Mouse (Mus musculus): Measurements from ENCODE around the gene Srgap2. TPM values are rescaled to one million over a fixed set of nuclear protein-coding genes. Genes with fewer than 3 reads are reported as not detected.
A peak's percentile ranks its signal among the peaks of the same experiment; 100 is the strongest.

Gene Srgap2
- polyA plus RNA-seq, 1 experiment from 2014 or later: 13.4 TPM

- Histone ChIP-seq H3K27me3 (no peaks in the 10 kb centered on the region), H3K9ac (no peak overlapping the region), H3K27ac (replicated peaks) (no peak overlapping the region), H3K4me1 (replicated peaks) (0 out of 2 replicates have a peak, but pooled peaks cover 3% of the 10 kb centered on the region), H3K9me3 (no peaks in the 10 kb centered on the region), H3K4me2 (no peak overlapping the region), H3K4me3 (no peak overlapping the region), H3K36me3 (peaks cover 36% of the 10 kb centered on the region)
- no peak for ATAC-seq (ENCODE audit: low read depth)
- WGBS: 86% methylated on average over 5 of the region's 5 CpGs
Observed at GRCm38 (mm10) chr1:131286803-131287202, 240.3 kb downstream of the Srgap2 start.

- Histone ChIP-seq H3K27me3 (no peaks in the 10 kb centered on the region), H3K4me1 (replicated peaks) (0 out of 2 replicates have a peak, but pooled peaks cover 3% of the 10 kb centered on the region), H3K27ac (replicated peaks) (no peak overlapping the region), H3K9ac (no peak overlapping the region), H3K36me3 (peaks cover 28% of the 10 kb centered on the region), H3K9me3 (no peaks in the 10 kb centered on the region), H3K4me3 (no peak overlapping the region), H3K4me2 (no peak overlapping the region)
- ATAC-seq (ENCODE audit: low read depth): no peak
- WGBS: 80% methylated on average over 4 of the region's 4 CpGs
Observed at GRCm38 (mm10) chr1:131284616-131285015, 242.5 kb downstream of the Srgap2 start.

- Histone ChIP-seq H3K36me3 (peaks cover 23% of the 10 kb centered on the region), H3K9me3 (no peaks in the 10 kb centered on the region), H3K4me2 (no peak overlapping the region), H3K9ac (no peak overlapping the region), H3K27ac (replicated peaks) (0 out of 2 replicates have a peak overlapping the region, but pooled peaks have one; percentile 14), H3K4me3 (no peak overlapping the region), H3K4me1 (replicated peaks) (0 out of 2 replicates have a peak, but pooled peaks cover 3% of the 10 kb centered on the region), H3K27me3 (no peaks in the 10 kb centered on the region)
- ATAC-seq (ENCODE audit: low read depth): peak; percentile 66; the same call in 1 of the 2 replicates
- 56% methylated on average over 1 of the region's 1 CpGs for WGBS
Observed at GRCm38 (mm10) chr1:131284167-131284566, 243.0 kb downstream of the Srgap2 start.

- Histone ChIP-seq H3K9ac (no peak overlapping the region), H3K9me3 (no peaks in the 10 kb centered on the region), H3K36me3 (peaks cover 2% of the 10 kb centered on the region; the same call in 1 of the 2 replicates), H3K27me3 (no peaks in the 10 kb centered on the region), H3K4me2 (no peak overlapping the region), H3K4me1 (replicated peaks) (0 out of 2 replicates have a peak, but pooled peaks cover 3% of the 10 kb centered on the region), H3K27ac (replicated peaks) (no peak overlapping the region), H3K4me3 (no peak overlapping the region)
- ATAC-seq (ENCODE audit: low read depth): no peak
- WGBS: 58% methylated on average over 4 of the region's 4 CpGs
Observed at GRCm38 (mm10) chr1:131281731-131282130, 245.4 kb downstream of the Srgap2 start.

GRCm38 (mm10) chr1:131280280-131280679, 246.9 kb downstream of the Srgap2 start:
- no peak overlapping the region for H3K4me3 ChIP-seq
- H3K27me3 ChIP-seq: no peaks in the 10 kb centered on the region
- no peak for ATAC-seq (ENCODE audit: low read depth)
- H3K36me3 ChIP-seq: no peaks in the 10 kb centered on the region
- H3K4me2 ChIP-seq: no peak overlapping the region
- H3K4me1 ChIP-seq (replicated peaks): 0 out of 2 replicates have a peak, but pooled peaks cover 3% of the 10 kb centered on the region
- H3K9ac ChIP-seq: no peak overlapping the region
- 69% methylated on average over 3 of the region's 3 CpGs for WGBS
- H3K9me3 ChIP-seq: no peaks in the 10 kb centered on the region
- H3K27ac ChIP-seq (replicated peaks): no peak overlapping the region

GRCm38 (mm10) chr1:131279456-131279776, 247.7 kb downstream of the Srgap2 start, which contains the start of gene Ikbke:
Ikbke (minus strand) TSS chr1:131279606.
- H3K4me1 ChIP-seq (replicated peaks): 0 out of 2 replicates have a peak, but pooled peaks cover 3% of the 10 kb centered on the region

GRCm38 (mm10) chr1:131278606-131279455, 248.3 kb downstream of the Srgap2 start:
- H3K9ac ChIP-seq: no peak overlapping the region
- H3K27ac ChIP-seq (replicated peaks): no peak overlapping the region
- H3K9me3 ChIP-seq: no peaks in the 10 kb centered on the region
- 47% methylated on average over 8 of the region's 8 CpGs for WGBS
- no peak for ATAC-seq (ENCODE audit: low read depth)
- H3K36me3 ChIP-seq: no peaks in the 10 kb centered on the region
- H3K4me3 ChIP-seq: peak overlapping the region; percentile 24
- H3K4me1 ChIP-seq (replicated peaks): 0 out of 2 replicates have a peak, but pooled peaks cover 3% of the 10 kb centered on the region
- H3K4me2 ChIP-seq: peak overlapping the region; percentile 39
- H3K27me3 ChIP-seq: no peaks in the 10 kb centered on the region

More at GRCm38 (mm10) chr1:131279456-131279776, 247.7 kb downstream of the Srgap2 start, which contains the start of gene Ikbke:
- Histone ChIP-seq H3K9me3 (no peaks in the 10 kb centered on the region), H3K27ac (replicated peaks) (no peak within 1 kb of the TSS), H3K4me3 (peak within 1 kb of the TSS; percentile 24), H3K9ac (no peak within 1 kb of the TSS), H3K36me3 (no peaks in the 10 kb centered on the region), H3K4me2 (peak within 1 kb of the TSS; percentile 39), H3K27me3 (no peaks in the 10 kb centered on the region)
- WGBS: 42% methylated on average over 4 of the region's 4 CpGs
- no peak for ATAC-seq (ENCODE audit: low read depth)

- H3K36me3 ChIP-seq: no peaks in the 10 kb centered on the region
- H3K4me3 ChIP-seq: no peak overlapping the region
- no peak overlapping the region for H3K27ac ChIP-seq (replicated peaks)
- H3K4me1 ChIP-seq (replicated peaks): no peaks in the 10 kb centered on the region
- H3K9me3 ChIP-seq: no peaks in the 10 kb centered on the region
- no peak overlapping the region for H3K9ac ChIP-seq
- H3K27me3 ChIP-seq: no peaks in the 10 kb centered on the region
- no peak for ATAC-seq (ENCODE audit: low read depth)
- no peak overlapping the region for H3K4me2 ChIP-seq
Observed at GRCm38 (mm10) chr1:131276831-131277230, 250.3 kb downstream of the Srgap2 start.

GRCm38 (mm10) chr1:131275577-131275976, 251.6 kb downstream of the Srgap2 start:
- Histone ChIP-seq H3K9me3 (no peaks in the 10 kb centered on the region), H3K27ac (replicated peaks) (no peak overlapping the region), H3K9ac (no peak overlapping the region), H3K4me2 (no peak overlapping the region), H3K4me1 (replicated peaks) (no peaks in the 10 kb centered on the region), H3K27me3 (no peaks in the 10 kb centered on the region), H3K36me3 (no peaks in the 10 kb centered on the region), H3K4me3 (no peak overlapping the region)
- ATAC-seq (ENCODE audit: low read depth): no peak
- 75% methylated on average over 14 of the region's 14 CpGs for WGBS

- Histone ChIP-seq H3K4me2 (no peak overlapping the region), H3K27me3 (no peaks in the 10 kb centered on the region), H3K4me3 (no peak overlapping the region), H3K36me3 (no peaks in the 10 kb centered on the region), H3K27ac (replicated peaks) (no peak overlapping the region), H3K4me1 (replicated peaks) (peaks cover 2% of the 10 kb centered on the region; the same call in 1 of the 2 replicates), H3K9ac (no peak overlapping the region), H3K9me3 (no peaks in the 10 kb centered on the region)
- 53% methylated on average over 22 of the region's 22 CpGs for WGBS
- ATAC-seq (ENCODE audit: low read depth): no peak
Observed at GRCm38 (mm10) chr1:131274725-131275539, 252.2 kb downstream of the Srgap2 start.

GRCm38 (mm10) chr1:131269797-131270578, 257.2 kb downstream of the Srgap2 start:
- WGBS: 34% methylated on average over 22 of the region's 22 CpGs
- Histone ChIP-seq H3K27me3 (no peaks in the 10 kb centered on the region), H3K4me2 (peak overlapping the region; percentile 33), H3K27ac (replicated peaks) (no peak overlapping the region), H3K9me3 (no peaks in the 10 kb centered on the region), H3K4me1 (replicated peaks) (peaks cover 4% of the 10 kb centered on the region; the same call in 1 of the 2 replicates), H3K36me3 (no peaks in the 10 kb centered on the region), H3K4me3 (no peak overlapping the region), H3K9ac (0 out of 2 replicates have a peak overlapping the region, but pooled peaks have one; percentile 9)
- ATAC-seq (ENCODE audit: low read depth): peak; percentile 60
